Mouse (Mus musculus) embryonic facial prominence, embryonic 12.5 days (tissue): ENCODE results near the gene Akap7. TPM values are rescaled to one million over a fixed set of nuclear protein-coding genes. Genes with fewer than 3 reads are reported as not detected.
A peak's percentile ranks its signal among the peaks of the same experiment; 100 is the strongest.

Experiments used
- ATAC-seq: fragments of 200-750 bp; cut with Nextera tagmentation; 2 replicates; pipeline ENCODE4 v1.8.0; 2017; ENCODE audit not compliant: insufficient number of reproducible peaks, insufficient read depth, low FRiP score, low TSS enrichment
- H3K27ac ChIP-seq: fragments of 300-500 bp; sonication (generic); 2 replicates; pipeline ENCODE4 v1.5.1; 2016; ENCODE audit warnings: mild to moderate bottlenecking
- H3K27me3 ChIP-seq: fragments of 300-500 bp; sonication (generic); 2 replicates; pipeline ENCODE4 v1.6.1; 2016; ENCODE audit warnings: mild to moderate bottlenecking, moderate library complexity
- H3K36me3 ChIP-seq: fragments of 300-500 bp; sonication (generic); 2 replicates; pipeline ENCODE4 v1.6.1; 2016; ENCODE audit warnings: mild to moderate bottlenecking
- H3K4me1 ChIP-seq: fragments of 300-500 bp; sonication (generic); 2 replicates; pipeline ENCODE4 v1.6.1; 2016
- H3K4me2 ChIP-seq: fragments of 300-500 bp; sonication (generic); replicated peaks from 2 replicates; pipeline ENCODE4 v1.6.1; 2016; ENCODE audit warnings: mild to moderate bottlenecking, moderate library complexity
- H3K4me3 ChIP-seq: fragments of 300-500 bp; sonication (generic); 2 replicates; pipeline ENCODE4 v1.5.1; 2016; ENCODE audit warnings: mild to moderate bottlenecking
- H3K9ac ChIP-seq: fragments of 300-500 bp; sonication (generic); 2 replicates; pipeline ENCODE4 v1.6.1; 2016; ENCODE audit warnings: mild to moderate bottlenecking, moderate library complexity
- H3K9me3 ChIP-seq: fragments of 300-500 bp; sonication (generic); 2 replicates; pipeline ENCODE4 v1.6.1; 2016; ENCODE audit warnings: mild to moderate bottlenecking, moderate library complexity
- WGBS: fragments of 180-500 bp; shearing (Covaris S2); methylation state at CpG from one replicate; pipeline ENCODE4 v1.1.7; 2016; 5-methylcytosine and 5-hydroxymethylcytosine counted together
- polyA plus RNA-seq: library from polyadenylated mRNA; unstranded; fragments of >200 nt; fragmentation: Nextera tagmentation; extraction: Ambion mirVana; gene quantifications from 2 replicates; pipeline ENCODE4 v1.2.1, GENCODE M21; 2016

Gene Akap7
- polyA plus RNA-seq, 1 experiment from 2014 or later, result 28.2 TPM

DNA sequence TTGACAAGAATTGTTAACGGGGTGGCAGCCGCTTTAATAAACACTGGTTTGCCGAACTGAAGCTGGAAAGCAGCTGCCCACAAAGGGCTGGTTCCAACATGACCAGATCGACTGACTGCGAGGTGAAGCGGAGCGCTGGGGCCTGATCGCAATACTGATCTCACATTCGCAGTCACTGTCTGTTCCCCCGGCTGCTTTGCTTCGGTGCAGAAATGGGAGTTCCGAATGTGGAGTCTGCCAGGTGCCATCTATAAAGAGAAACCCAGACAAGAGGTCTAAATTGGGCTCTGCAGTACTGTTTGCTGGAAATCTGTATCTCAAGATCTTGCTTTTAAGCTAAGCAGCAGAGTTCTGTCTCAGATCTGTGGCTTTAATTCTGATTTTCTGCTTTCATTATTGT is 161.8 kb downstream of the Akap7 start:
- no peak overlapping the region for H3K4me3 ChIP-seq
- H3K27me3 ChIP-seq, result no peaks in the 10 kb centered on the region
- no peaks in the 10 kb centered on the region; the same call in 1 of the 2 replicates for H3K4me1 ChIP-seq
- WGBS, result 83% methylated on average over 12 of the region's 12 CpGs
- no peak overlapping the region for H3K9ac ChIP-seq
- no peaks in the 10 kb centered on the region for H3K9me3 ChIP-seq
- no peak overlapping the region for H3K4me2 ChIP-seq
- no peaks in the 10 kb centered on the region for H3K36me3 ChIP-seq
- no peak for ATAC-seq
- no peak overlapping the region for H3K27ac ChIP-seq

DNA sequence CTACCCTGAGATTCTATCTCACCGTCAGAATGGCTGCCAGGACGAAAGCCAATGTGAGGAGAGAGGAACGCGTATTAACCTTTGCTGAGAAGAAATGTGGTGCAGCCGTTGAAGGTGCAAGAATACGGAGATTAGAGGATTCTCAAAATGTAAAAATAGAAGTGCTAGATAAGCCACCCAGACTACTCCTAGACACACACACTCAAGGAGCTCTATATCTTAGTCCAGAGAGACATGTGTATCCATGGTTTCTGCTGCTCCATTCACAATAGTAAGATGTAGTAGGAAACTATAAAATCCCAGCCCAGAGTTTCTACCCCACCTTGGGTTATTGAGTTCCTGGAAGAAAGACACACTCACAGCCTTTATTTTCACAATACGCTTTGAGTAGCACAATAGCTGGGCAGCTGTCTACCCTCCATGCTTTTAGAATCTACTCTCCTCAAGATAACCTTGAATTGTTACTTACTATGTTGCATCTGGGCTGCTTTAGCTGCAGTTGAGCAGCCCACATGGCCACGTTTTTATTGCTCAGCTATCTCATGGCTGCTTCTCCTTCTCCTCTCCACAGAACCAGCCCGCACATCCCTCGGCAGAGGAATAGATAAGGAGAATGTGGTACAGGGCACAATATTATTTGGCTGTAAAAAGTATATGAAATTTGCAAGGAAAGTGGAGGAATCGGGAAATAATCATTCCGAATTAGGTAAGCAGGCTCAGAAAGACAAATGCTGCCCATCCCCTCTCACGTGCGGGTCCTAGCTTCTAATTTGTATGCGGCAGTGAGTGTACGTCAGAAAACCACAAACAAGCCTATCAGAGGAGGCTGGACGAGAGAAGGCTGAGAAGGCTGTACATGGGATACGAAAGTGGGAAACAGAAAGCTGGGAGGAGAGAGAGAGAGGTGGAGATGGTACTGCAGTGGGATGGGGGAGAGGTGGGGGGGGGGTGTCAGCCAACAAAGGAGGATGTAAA is 162.6 kb downstream of the Akap7 start:
- Histone ChIP-seq H3K9me3 (no peaks in the 10 kb centered on the region), H3K27ac (no peak overlapping the region), H3K4me1 (peaks cover 4% of the 10 kb centered on the region; the same call in 1 of the 2 replicates), H3K4me2 (no peak overlapping the region), H3K4me3 (no peak overlapping the region), H3K36me3 (no peaks in the 10 kb centered on the region), H3K9ac (no peak overlapping the region), H3K27me3 (no peaks in the 10 kb centered on the region)
- WGBS, result 81% methylated on average over 18 of the region's 18 CpGs
- ATAC-seq, result no peak

DNA sequence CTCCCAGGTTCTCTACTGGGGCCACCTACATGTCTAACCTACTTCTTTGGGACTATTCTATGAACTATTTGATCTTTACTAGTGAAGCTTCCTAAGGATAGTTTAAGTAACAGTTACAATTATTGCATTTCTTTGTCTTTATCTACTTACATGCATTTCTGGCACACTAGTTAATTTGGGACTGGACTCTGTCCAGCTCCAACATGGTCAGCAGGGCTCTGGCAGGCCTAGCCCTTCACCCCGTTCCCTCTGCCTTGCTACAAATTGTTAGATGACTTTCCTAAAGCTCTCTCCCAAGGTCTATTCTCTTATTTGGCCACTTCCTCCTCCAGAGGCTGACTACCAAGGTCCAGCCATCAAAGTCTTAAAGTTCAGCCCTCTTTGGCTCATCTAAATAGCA is 165.9 kb downstream of the Akap7 start:
- Histone ChIP-seq H3K9ac (no peak overlapping the region), H3K9me3 (peaks cover 9% of the 10 kb centered on the region; the same call in 1 of the 2 replicates), H3K27me3 (no peaks in the 10 kb centered on the region), H3K36me3 (no peaks in the 10 kb centered on the region), H3K4me2 (no peak overlapping the region), H3K4me1 (peaks cover 4% of the 10 kb centered on the region; the same call in 1 of the 2 replicates), H3K27ac (no peak overlapping the region), H3K4me3 (no peak overlapping the region)
- WGBS, result 80% methylated on average over 1 of the region's 1 CpGs
- ATAC-seq, result no peak

DNA sequence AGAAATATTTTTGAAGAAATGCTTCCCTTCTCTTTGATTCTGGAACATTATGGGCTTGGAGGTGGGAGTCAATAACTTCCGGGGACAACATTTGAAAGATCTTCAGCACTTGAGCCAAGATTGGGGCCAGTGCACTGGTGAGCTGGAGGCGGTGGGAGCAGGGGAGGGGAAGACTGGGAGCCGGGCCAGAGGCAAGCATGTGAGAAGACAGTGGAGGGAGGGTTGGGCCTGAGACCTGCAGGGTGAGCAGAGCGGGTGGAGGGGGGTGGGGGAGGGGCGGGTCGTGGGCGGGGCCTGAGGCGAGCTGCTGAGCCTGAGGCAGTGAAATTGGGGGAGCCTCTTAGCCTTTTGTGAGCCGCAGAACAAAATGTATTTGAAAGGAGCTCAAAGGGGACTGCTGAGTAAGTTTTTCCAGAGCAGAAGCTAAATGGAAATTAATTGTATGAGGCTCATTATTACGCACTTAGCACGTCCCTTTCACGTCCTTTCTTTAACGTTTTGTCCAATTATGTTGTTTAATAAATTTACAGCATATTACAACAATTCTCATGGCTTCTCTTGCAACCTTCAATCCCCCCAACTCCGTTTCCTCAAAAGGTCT is 167.4 kb downstream of the Akap7 start:
- no peaks in the 10 kb centered on the region for H3K36me3 ChIP-seq
- H3K9ac ChIP-seq, result no peak overlapping the region
- peaks cover 4% of the 10 kb centered on the region; the same call in 1 of the 2 replicates for H3K4me1 ChIP-seq
- no peaks in the 10 kb centered on the region for H3K27me3 ChIP-seq
- ATAC-seq, result peak; percentile 47; the same call in 1 of the 2 replicates
- peaks cover 9% of the 10 kb centered on the region; the same call in 1 of the 2 replicates for H3K9me3 ChIP-seq
- 15% methylated on average over 12 of the region's 14 CpGs for WGBS
- H3K27ac ChIP-seq, result no peak overlapping the region
- H3K4me2 ChIP-seq, result no peak overlapping the region
- H3K4me3 ChIP-seq, result no peak overlapping the region

DNA sequence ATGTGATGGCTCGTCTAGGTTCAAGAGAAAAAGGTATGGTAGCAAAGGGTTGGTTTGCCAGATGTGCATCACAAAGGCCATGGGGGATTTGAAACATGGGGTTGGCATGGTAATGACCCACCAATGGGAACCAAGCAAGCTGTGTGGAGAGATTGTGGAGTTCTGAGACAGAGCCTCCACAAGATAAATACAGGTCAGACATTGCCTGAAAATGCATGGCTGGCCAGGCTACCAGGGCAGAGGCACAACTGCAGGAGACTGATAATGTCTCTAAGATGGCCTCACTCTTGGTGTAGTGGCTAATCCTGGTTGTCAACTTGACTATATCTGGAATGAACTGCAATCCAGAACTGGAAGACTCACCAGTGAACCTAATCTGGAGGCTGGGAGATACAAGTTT is 174.1 kb downstream of the Akap7 start:
- Histone ChIP-seq H3K9ac (no peak overlapping the region), H3K27me3 (no peaks in the 10 kb centered on the region), H3K9me3 (peaks cover under 1% of the 10 kb centered on the region; the same call in 1 of the 2 replicates), H3K27ac (no peak overlapping the region), H3K4me2 (no peak overlapping the region), H3K36me3 (no peaks in the 10 kb centered on the region), H3K4me1 (no peaks in the 10 kb centered on the region), H3K4me3 (no peak overlapping the region)
- no peak for ATAC-seq
- WGBS, result 82% methylated on average over 1 of the region's 1 CpGs

DNA sequence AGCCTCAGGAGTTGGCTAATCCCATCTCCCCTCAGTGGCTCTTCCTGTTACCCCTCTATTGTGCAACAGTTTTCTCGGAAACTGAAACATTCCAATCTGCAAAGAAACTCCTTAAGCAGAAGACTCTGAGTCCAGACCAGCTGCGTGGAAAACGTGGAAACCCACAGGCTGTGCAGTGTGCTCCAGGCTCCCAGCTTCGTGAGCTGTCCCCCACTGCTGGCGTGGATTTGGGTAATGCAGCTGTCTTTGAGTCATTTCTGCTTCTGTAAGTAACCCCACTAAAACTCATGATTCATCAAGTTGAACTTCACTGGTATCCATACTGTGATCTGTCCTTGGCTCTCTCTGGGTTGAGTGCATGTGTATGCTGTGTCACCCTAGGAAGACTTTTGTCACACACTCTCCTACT is 179.2 kb downstream of the Akap7 start:
- Histone ChIP-seq H3K9ac (no peak overlapping the region), H3K4me3 (no peak overlapping the region), H3K9me3 (no peaks in the 10 kb centered on the region), H3K4me2 (no peak overlapping the region), H3K27ac (no peak overlapping the region), H3K27me3 (no peaks in the 10 kb centered on the region), H3K36me3 (no peaks in the 10 kb centered on the region), H3K4me1 (no peaks in the 10 kb centered on the region)
- 77% methylated on average over 5 of the region's 5 CpGs for WGBS
- ATAC-seq, result no peak

DNA sequence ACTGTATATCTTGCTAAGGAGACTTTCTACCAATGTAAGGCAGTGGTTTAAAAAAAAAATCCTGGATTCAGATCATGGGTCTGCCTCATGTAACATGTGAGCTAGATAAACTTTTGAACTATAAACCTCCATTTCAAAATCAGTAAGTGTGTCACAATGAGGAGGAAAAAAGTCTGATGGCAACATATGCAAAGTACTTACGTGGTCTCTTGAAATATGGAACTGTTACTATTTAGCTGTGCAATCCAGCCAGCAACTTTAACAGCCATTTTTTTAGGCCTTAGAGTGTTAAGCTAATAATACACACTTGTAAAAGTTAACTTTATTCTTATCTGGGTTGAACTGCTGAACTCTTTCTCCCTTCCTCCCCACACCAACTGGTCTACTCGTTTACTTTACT is 181.6 kb downstream of the Akap7 start:
- no peak overlapping the region for H3K4me3 ChIP-seq
- no peak overlapping the region for H3K9ac ChIP-seq
- no peaks in the 10 kb centered on the region for H3K9me3 ChIP-seq
- H3K27me3 ChIP-seq, result no peaks in the 10 kb centered on the region
- no peak for ATAC-seq
- no peaks in the 10 kb centered on the region for H3K36me3 ChIP-seq
- 74% methylated on average over 2 of the region's 2 CpGs for WGBS
- H3K4me2 ChIP-seq, result no peak overlapping the region
- no peaks in the 10 kb centered on the region for H3K4me1 ChIP-seq
- no peak overlapping the region for H3K27ac ChIP-seq

DNA sequence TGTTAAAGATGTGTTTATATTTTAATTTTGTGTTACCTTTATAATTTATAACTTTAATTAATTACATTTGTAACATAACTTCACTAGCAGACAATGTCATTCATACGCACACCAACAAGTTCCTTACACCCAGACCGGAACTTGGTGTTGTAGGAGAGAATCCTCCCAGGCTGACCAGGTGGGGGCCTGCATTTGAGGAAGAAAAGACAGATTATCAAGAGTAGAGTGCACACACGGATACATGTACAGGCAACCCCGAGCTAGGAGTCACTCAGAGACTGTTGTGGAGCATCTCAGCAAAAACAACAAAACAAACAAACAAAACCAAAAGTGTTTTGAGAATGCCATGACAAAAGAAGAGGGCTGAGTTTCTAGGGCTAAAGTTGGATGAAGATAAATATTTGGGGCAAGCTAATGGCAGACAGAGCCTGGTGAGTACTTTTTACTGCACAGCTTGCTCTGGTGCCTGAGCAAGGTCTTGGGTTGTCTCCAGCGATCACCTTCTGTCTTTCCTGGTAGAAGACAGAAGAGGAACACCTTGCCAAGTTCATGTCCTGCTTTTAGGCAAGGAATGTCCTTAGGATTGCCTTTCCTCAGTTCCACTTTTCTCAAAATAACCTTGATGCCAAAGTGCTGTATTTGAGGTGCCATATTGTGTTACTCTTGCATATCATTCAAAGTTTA is 186.7 kb downstream of the Akap7 start:
- Histone ChIP-seq H3K27me3 (no peaks in the 10 kb centered on the region), H3K9me3 (no peaks in the 10 kb centered on the region), H3K9ac (no peak overlapping the region), H3K4me1 (no peaks in the 10 kb centered on the region), H3K27ac (no peak overlapping the region), H3K4me2 (no peak overlapping the region), H3K36me3 (no peaks in the 10 kb centered on the region), H3K4me3 (no peak overlapping the region)
- 88% methylated on average over 5 of the region's 5 CpGs for WGBS
- no peak for ATAC-seq

Other genes starting within 250 kb of the Akap7 start
- gene Epb41l2, start 51.9 kb upstream of the Akap7 start, polyA plus RNA-seq, result 89.3 and 96.7 TPM in 2 replicates
- not detected in 2 replicates for gene Smlr1, start 228.4 kb upstream of the Akap7 start, polyA plus RNA-seq